Mouse (Mus musculus): ENCODE results near the gene Tmem254c. TPM values are rescaled to one million over a fixed set of nuclear protein-coding genes. Genes with fewer than 3 reads are reported as not detected.

Gene Tmem254c
- polyA plus RNA-seq (2015; fragmentation: Illumina TruSeq; extraction: RNeasy Lipid Tissue Mini Kit (QIAGEN cat#74804); ENCODE audit: low read depth, low replicate concordance), result 17.4 TPM

DNA sequence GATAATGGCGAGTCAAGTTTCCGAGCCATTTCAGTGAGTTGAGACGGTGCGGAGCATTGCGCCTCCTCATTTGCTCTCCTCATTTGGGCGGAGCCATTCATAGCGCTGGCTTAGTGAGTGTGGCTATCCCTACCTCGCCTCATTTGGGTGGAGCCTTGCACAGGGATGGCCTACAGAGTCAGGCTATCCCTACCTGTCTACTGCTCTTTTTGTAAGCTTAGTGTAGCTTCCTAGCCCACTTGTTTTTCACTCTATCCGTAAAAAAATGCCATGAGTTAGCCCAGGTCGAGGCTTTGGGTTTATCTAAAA lies at the start of gene Tmem254c:
Gene Tmem254c, minus strand, starts transcription at position 31 of the 309 bp plus-strand sequence.

GRCm38 (mm10) chr14:26081997-26082396 lies 14.8 kb upstream of the Tmem254c start, which contains the start of gene Cphx3:
Cphx3 (plus strand) TSS chr14:26082297.

DNA sequence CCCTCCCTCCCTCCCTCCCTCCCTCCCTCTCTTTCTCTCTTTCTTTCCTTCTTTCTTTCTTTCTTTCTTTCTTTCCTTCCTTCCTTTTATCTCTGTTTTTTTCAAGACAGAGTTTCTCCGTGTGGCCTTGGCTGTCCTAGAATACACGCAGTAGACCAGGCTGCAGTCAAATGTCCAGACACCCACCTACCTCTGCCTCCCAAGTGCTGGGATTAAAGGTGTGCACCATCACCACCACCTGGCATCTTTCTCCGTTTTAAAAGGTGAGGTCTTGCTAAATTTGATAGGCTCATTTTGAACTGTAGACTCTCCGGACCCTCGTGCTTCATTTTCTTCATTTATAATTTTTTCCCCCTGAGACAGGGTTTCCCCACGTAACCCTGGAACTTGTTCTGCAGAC lies 14.1 kb upstream of the Tmem254c start, which contains the start of gene Cphx2:
Gene Cphx2, plus strand, starts transcription at position 301 of the 400 bp plus-strand sequence.

GRCm38 (mm10) chr14:26042611-26043010 lies 24.5 kb downstream of the Tmem254c start, which contains the start of gene Gm9780:
Gm9780 (minus strand) TSS chr14:26042711.

Other genes starting within 250 kb of the Tmem254c start
- gene Anxa11, start 225.2 kb downstream of the Tmem254c start, polyA plus RNA-seq (2015; fragmentation: Illumina TruSeq; extraction: RNeasy Lipid Tissue Mini Kit (QIAGEN cat#74804); ENCODE audit: low read depth, low replicate concordance), result 43.3 TPM
- gene Plac9a, start 164.3 kb downstream of the Tmem254c start, polyA plus RNA-seq (2015; fragmentation: Illumina TruSeq; extraction: RNeasy Lipid Tissue Mini Kit (QIAGEN cat#74804); ENCODE audit: low read depth, low replicate concordance), result 3.0 TPM
- 16.8 TPM for gene Tmem254a, start 139.7 kb downstream of the Tmem254c start, polyA plus RNA-seq (2015; fragmentation: Illumina TruSeq; extraction: RNeasy Lipid Tissue Mini Kit (QIAGEN cat#74804); ENCODE audit: low read depth, low replicate concordance)
- not detected for gene Cphx1, start 129.1 kb downstream of the Tmem254c start, polyA plus RNA-seq (2015; fragmentation: Illumina TruSeq; extraction: RNeasy Lipid Tissue Mini Kit (QIAGEN cat#74804); ENCODE audit: low read depth, low replicate concordance)
- gene Duxbl1, start 88.8 kb downstream of the Tmem254c start, polyA plus RNA-seq (2015; fragmentation: Illumina TruSeq; extraction: RNeasy Lipid Tissue Mini Kit (QIAGEN cat#74804); ENCODE audit: low read depth, low replicate concordance), result 1.3 TPM
- gene Gm9780, start 24.6 kb downstream of the Tmem254c start, polyA plus RNA-seq (2015; fragmentation: Illumina TruSeq; extraction: RNeasy Lipid Tissue Mini Kit (QIAGEN cat#74804); ENCODE audit: low read depth, low replicate concordance), result 24.5 TPM
- not detected for gene Cphx2, start 14.2 kb upstream of the Tmem254c start, polyA plus RNA-seq (2015; fragmentation: Illumina TruSeq; extraction: RNeasy Lipid Tissue Mini Kit (QIAGEN cat#74804); ENCODE audit: low read depth, low replicate concordance)
- not detected for gene Cphx3, start 14.9 kb upstream of the Tmem254c start, polyA plus RNA-seq (2015; fragmentation: Illumina TruSeq; extraction: RNeasy Lipid Tissue Mini Kit (QIAGEN cat#74804); ENCODE audit: low read depth, low replicate concordance)
- gene Duxbl2, start 51.0 kb upstream of the Tmem254c start, polyA plus RNA-seq (2015; fragmentation: Illumina TruSeq; extraction: RNeasy Lipid Tissue Mini Kit (QIAGEN cat#74804); ENCODE audit: low read depth, low replicate concordance), result not detected
- 25.5 TPM for gene Plac9b, start 115.1 kb upstream of the Tmem254c start, polyA plus RNA-seq (2015; fragmentation: Illumina TruSeq; extraction: RNeasy Lipid Tissue Mini Kit (QIAGEN cat#74804); ENCODE audit: low read depth, low replicate concordance)
- 59.6 TPM for gene Tmem254b, start 139.7 kb upstream of the Tmem254c start, polyA plus RNA-seq (2015; fragmentation: Illumina TruSeq; extraction: RNeasy Lipid Tissue Mini Kit (QIAGEN cat#74804); ENCODE audit: low read depth, low replicate concordance)
- 1.1 TPM for gene Duxbl3, start 190.6 kb upstream of the Tmem254c start, polyA plus RNA-seq (2015; fragmentation: Illumina TruSeq; extraction: RNeasy Lipid Tissue Mini Kit (QIAGEN cat#74804); ENCODE audit: low read depth, low replicate concordance)

Data from brain, adult 10 weeks (tissue).